Mouse (Mus musculus) layer of hippocampus, postnatal 36 days (tissue): ENCODE results near the gene Psmd7. TPM values are rescaled to one million over a fixed set of nuclear protein-coding genes. Genes with fewer than 3 reads are reported as not detected.
"Not testable (repeated sequence)": the region's sequence is repeated elsewhere in the genome, so short reads cannot be mapped to it uniquely, and the experiment has no call there.

Source experiments
- DNase-seq, 2 experiments: peaks; one replicate each; pipeline ENCODE4 v3.0.0; 2022
- total RNA-seq, 2 experiments: library from RNA; stranded (reverse); gene quantifications; 2 replicates each; pipeline ENCODE4 v1.2.3; 2021

Gene Psmd7
- total RNA-seq = 100 to 1,000 TPM; 103 to 108 TPM

- DNase-seq = peak; percentile 93 to 95
Measured at GRCm38 (mm10) chr8:107587995-107588780, at the start of gene Psmd7. Psmd7 (minus strand) TSS chr8:107588464.

- DNase-seq = no peak
Measured at GRCm38 (mm10) chr8:107633734-107634133, 45.5 kb upstream of the Psmd7 start.

GRCm38 (mm10) chr8:107629701-107630100 lies 41.4 kb upstream of the Psmd7 start:
- no peak for DNase-seq

- no peak for DNase-seq
Measured at GRCm38 (mm10) chr8:107628501-107629149, 40.4 kb upstream of the Psmd7 start.

DNA sequence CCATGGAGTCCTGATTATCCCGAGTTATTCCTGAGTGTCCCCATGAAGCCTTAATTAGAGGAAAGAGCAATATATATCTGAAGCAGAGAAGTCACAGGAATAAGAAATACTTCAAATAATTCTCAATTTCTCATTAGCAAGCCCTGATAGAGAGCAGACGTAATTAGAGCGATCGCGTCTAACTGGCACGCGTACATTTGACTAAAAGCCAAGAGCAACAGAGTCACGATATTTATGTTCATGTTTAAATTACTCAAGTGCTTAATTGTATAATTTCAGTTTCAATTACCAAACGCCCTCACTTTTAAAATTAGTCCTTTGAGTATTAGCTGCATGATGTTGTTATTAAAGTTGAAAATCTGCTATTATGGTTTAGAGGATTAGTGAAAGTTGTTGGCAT lies 39.6 kb upstream of the Psmd7 start:
- DNase-seq = no peak

GRCm38 (mm10) chr8:107624301-107624700 lies 36.0 kb upstream of the Psmd7 start:
- DNase-seq = not testable (repeated sequence)

GRCm38 (mm10) chr8:107621930-107622623 lies 33.8 kb upstream of the Psmd7 start:
- DNase-seq = no peak

GRCm38 (mm10) chr8:107621136-107621535 lies 32.9 kb upstream of the Psmd7 start:
- no peak for DNase-seq

GRCm38 (mm10) chr8:107618499-107618898 lies 30.2 kb upstream of the Psmd7 start:
- DNase-seq = no peak

DNA sequence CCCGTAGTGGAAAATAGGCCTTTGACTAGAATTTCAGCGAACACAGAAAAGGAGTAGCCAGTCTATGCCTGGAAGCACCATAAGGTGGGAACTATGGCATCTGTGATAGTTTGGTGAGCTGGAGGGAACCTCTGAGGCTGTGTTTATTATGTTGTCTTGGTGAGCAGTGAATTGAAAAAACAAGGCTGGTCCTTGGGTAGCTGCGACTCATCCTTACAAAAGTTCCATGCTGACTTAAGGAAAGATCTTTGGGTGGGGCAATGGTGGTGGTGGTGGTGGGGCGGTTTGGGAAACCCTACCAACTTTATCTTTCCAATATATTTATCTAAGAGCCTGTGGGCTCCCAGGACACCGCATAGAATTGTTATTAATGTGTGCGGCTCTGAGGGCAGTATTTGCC lies 25.1 kb upstream of the Psmd7 start:
- DNase-seq = no peak

DNA sequence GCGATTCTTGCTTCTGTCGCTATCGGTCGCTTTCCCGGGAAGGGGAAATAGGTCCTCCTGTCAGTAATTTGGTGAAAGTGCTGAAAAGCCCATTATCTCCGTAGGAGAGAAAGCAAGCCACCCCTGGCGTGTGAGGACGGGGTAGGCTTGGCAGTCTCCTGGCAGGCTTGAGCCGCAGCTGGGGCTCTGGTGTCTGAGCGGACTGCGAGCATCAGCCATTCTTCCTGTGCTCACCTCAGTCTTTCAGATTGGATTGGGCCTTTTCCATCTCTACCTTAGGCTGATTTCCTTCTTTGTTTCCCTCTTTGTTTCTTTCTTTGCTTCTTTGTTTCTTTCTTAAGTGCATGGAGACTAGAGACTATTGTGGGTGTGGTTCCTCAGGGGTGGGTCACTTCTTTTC lies 22.6 kb upstream of the Psmd7 start:
- no peak for DNase-seq

GRCm38 (mm10) chr8:107608751-107609150 lies 20.5 kb upstream of the Psmd7 start:
- DNase-seq = no peak

DNA sequence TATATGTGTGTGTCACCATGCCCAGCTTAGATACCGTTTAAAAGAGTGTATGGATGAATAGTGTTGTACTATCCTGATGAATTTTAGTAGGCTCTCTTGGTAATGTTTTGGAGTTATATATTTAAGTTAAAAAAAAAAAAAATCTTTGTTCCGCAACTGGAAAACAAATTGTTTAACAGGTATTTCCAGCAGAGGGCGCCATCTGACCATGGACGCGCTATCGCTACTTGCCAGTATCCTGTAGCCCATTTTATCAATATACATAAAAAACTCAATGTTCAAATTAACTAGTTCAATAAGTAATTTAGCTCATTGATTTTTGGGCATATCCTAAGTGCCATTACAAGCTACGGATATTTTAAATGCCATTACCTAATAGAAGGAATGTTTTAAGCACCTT lies 14.8 kb upstream of the Psmd7 start:
- DNase-seq = peak; percentile 22 to 41

GRCm38 (mm10) chr8:107599691-107600090 lies 11.4 kb upstream of the Psmd7 start:
- no peak for DNase-seq

GRCm38 (mm10) chr8:107597731-107598130 lies 9.5 kb upstream of the Psmd7 start:
- DNase-seq = no peak

GRCm38 (mm10) chr8:107594817-107595216 lies 6.6 kb upstream of the Psmd7 start:
- no peak for DNase-seq

GRCm38 (mm10) chr8:107593967-107594729 lies 5.9 kb upstream of the Psmd7 start:
- no peak for DNase-seq

DNA sequence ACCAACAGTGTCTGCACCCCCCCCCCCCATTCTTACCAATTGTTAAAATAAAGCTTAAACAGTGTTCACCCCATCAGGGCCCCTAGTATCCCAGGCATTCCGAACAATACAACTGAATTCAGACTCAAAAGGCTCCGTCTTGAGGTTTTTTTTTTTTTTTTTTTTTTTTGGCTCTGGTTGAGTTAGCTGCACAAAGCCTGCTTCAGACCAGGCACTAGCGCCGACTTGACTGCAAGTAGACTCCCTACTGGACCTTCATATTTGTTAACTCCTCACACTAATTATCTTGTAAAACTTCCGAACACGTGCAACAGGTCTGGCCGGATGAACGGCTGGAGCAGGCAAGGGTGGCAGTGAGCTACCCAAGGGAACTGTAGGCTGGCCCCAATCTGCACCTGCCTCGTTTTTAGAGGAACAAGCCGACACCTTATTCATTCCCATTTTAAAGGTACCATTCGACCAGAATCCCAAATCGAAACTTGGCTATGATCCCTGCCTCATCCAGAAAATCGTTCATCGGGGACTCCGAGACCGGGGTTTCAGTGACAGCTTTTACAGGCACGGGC lies 752 bp downstream of the Psmd7 start:
- DNase-seq = no peak

DNA sequence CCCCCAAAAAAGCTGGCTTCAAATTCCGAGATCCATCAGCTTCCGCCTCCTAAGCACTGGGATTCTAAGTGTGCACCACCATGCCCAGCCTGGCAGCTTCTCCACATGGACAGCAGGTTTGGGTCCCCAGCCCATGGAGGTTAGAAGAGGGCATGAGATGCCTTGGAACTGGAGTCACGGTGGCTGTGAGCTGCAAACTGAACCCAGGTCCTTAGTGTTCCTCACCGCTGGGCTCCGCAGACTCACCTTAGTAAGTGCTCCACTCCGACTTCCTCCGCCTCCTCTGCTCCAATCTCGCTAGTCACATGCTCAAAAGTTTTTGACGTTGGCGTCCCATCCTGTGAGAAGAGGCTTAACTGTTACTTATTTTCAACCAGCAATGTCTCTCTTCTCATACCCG lies 6.1 kb downstream of the Psmd7 start:
- DNase-seq = no peak

DNA sequence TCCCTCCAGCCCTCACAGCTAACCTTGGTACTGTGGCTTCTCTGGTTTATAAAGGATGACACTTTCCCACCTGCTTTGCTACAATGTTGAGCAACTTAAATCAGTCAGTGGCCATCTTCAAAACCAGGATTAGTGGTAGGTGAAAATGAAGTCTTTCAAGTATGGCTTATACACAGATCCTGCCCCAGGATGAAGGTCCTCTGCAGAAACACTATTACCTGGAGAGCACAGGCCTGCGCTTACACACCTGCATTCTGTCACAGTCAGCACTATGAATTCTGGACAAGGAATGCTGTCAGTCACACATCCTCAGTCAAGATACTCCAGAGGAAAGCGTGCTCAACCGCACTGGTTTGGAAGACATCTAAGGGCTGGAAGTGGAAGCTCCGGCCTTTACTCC lies 6.7 kb downstream of the Psmd7 start:
- no peak for DNase-seq

DNA sequence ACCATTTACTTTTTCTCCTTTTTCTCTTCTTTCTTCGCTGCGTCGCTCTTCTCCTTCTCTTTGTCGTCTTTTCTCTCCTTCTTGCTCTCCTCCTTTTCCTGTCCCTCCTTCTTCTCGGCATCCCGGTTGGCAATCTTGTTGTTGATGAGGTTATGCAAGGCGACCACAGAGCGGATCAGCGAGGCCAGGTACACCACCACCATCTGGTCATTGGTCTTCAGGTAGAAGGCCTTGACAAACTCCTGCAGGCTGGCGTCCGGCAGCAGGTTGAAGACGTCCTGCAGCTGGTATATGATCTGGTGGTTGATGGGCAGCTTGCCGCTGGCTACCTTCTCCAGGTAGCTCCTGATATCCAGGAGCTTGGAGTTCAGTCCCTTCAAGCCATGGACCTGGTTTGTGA lies 7.4 kb downstream of the Psmd7 start:
- no peak for DNase-seq

GRCm38 (mm10) chr8:107578541-107578940 lies 9.7 kb downstream of the Psmd7 start:
- DNase-seq = no peak
